Mouse (Mus musculus) ovary, postnatal 10 days (tissue): ENCODE measurements around the gene Capns1.
A peak's percentile ranks its signal among the peaks of the same experiment; 100 is the strongest.
"Not testable (repeated sequence)": the region's sequence is repeated elsewhere in the genome, so short reads cannot be mapped to it uniquely, and the experiment has no call there.

ENCODE experiments used
- DNase-seq: peaks from one replicate; pipeline ENCODE4 v3.0.0; 2022; ENCODE audit warnings: low spot score

Gene Capns1

DNA sequence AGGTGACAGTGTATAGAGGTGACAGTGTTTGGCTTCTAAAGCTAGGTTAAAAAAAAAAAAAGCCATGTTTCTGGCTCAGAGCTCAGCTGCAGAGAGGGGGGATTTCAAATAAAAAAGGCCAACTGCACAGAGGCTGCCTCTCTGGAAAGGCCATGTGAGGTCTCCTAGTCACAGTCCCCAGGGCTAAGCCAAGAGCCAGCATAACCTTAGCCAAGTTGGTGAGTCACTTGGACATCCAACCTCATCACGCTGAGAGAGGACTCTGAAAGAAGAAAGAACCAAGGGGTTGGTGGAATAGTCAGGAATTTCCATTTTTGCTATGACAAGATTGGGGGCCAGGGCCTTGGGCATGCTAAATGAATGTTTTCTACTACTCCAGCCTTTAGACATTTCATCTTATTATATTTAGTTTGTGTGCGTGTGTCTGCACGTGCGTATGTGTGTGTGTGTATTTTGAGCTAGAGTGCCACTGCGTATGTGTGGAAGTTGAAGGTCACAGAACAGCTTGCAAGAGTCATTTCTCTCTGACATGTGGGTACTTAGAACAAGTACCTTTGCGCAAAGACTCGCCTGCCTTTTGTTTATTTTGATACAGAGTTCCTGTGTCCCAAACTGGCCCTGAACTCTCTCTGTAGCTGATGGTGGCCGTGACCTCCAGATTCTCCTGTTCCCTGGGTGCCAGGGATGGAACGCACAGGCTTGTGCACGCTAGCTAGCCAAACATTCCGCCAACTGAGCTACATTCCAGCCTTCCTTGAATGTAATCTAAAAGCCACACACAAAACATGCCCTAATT, 4.5 kb upstream of the Capns1 start:
- no peak for DNase-seq

DNA sequence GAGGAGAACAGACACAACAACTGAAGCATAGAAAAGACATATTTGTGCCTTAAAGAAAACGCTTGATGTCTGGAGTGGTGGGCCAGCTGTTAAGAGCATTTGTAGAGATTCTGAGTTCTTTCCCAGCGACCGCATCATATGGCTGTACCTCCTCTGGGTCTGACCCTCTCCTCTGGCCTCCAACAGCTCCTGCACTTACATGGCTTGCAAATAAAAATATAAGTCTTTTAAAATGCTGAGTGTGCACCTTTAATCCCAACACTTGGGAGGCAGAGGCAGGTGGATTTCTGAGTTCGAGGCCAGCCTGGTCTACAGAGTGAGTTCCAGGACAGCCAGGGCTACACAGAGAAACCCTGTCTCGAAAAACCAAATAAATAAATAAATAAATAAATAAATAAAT, 2.0 kb upstream of the Capns1 start:
- not testable (repeated sequence) for DNase-seq

DNA sequence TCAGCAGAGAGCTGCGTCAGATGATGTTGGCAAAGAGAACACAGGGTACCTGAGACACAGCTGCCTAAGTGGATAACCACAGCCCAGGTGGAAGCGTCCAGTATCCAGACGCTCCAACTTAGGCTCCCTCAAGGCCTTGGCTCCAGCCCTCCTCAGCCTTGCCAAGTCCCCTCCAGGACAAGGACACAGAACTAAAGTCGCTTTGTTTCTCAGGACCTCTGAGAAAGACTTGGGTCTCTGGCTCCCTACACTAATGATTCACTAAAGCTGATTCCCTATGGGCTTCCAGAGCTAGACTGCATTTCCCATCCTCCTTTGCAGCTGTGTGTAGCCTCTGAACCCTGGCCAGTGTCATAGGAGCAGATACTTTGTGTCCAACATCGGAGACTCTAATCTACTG, 1.6 kb upstream of the Capns1 start:
- no peak for DNase-seq

DNA sequence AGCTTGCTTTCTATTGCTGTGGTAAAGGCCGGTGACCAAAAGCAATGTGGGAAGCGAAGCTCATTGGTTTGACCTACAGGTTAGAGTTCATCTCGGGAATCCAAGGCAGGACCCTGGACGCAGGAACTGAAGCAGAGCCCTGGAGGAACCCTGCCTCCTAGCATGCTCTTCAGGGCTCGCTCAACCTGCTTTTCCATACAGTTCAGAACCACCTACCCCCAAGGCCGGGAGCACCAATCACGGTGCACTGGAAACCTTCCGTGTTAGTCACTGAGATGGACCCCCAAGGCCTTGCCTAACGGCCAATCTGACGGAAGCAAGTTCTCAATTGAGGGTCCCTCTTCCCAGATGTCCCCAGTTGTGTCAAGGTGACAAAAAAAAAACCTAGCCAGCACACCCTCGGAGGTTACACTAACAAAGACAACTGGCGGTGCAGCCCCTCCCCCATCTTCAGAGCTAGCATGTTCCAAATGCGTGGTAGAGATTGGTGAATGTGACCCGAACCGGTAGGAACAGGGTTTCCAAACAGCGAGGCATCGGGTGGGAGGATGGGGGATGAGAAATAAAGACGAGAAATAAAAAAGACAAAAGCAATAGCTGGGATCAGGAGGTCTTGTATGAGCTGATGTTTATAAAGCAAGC, 1.0 kb upstream of the Capns1 start:
- no peak for DNase-seq

DNA sequence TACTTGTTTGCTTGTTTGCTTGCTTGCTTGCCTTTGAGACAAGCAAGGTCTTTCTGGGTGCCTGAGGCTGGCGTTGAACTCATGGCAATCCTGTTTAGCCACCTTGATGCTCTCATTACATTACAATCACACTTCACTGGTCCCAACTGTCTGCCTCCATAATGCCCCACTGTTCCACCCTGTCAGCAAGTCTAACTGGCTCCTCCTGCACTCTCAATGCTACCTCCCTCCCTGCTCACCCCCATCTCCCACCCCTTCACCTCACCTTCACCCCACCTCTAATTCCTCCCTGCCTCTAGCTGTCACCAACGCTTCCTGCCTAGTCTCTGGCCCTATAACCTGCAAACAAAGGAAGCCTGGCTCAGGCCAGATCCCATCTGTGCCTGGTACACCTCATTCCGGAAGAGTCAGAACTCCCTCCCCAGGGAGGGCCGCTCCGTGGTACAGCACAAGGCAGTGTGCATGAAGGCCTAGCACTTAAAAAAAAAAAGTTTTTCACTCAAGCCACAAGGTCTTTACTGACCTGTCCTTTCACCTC, 950 bp downstream of the Capns1 start:
- DNase-seq, result no peak

DNA sequence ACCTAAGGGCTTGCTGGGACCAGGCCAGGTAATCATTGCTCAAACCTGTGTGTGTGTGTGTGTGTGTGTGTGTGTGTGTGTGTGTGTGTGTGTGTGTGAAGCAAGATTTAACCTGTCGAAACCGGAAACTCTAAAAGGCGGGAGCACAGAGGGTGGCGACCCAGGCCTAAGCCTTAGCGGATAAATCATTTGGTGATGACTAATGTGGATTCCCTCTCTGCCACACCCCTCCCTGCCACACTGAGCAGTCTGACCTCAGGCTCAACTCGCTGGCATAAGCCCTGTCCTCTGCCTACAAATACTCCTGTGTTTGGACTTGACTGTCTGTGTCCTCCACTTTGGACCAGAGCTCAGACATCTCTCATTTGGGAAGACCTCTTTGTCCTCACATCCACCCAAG, 2.4 kb downstream of the Capns1 start:
- DNase-seq, result no peak

DNA sequence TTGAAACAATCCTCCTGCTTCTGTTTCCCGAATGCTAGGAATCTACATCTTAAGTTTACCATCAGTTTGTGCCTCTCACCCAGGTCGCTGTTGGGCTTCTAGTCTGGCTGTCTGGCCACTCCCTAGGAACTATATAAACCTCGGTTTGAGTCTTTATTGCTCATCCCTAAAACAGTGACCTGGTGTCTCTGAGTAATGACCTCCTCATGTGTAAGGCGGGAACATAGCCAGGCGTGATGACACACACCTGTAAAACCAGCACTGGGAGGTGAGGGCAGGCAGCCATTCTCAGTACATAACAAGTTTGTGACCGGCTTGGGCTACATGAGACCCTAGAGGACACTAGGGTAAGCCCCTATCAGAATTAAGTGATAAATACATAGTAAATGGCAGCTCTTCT, 3.1 kb downstream of the Capns1 start:
- DNase-seq, result no peak

DNA sequence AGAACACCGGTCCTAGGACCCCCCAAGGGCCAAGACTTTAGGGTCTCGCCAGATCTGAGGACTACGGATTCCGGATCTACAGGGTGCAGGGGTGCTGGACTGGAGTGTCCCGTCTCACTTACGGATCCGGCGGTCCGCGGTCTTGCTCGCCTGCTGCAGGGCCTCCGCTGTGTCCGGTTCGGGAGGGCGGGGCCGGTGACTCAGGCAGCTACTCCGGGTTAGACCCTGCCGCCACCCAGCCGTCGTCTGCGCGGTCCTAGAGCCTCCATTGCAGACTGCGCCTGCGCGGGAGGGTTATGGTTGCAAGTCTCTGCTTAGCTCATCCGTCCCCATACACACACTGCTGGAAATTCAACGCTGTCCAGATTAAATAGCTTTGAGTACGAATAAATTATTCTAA, 3.7 kb downstream of the Capns1 start:
- DNase-seq, result peak; percentile 80

DNA sequence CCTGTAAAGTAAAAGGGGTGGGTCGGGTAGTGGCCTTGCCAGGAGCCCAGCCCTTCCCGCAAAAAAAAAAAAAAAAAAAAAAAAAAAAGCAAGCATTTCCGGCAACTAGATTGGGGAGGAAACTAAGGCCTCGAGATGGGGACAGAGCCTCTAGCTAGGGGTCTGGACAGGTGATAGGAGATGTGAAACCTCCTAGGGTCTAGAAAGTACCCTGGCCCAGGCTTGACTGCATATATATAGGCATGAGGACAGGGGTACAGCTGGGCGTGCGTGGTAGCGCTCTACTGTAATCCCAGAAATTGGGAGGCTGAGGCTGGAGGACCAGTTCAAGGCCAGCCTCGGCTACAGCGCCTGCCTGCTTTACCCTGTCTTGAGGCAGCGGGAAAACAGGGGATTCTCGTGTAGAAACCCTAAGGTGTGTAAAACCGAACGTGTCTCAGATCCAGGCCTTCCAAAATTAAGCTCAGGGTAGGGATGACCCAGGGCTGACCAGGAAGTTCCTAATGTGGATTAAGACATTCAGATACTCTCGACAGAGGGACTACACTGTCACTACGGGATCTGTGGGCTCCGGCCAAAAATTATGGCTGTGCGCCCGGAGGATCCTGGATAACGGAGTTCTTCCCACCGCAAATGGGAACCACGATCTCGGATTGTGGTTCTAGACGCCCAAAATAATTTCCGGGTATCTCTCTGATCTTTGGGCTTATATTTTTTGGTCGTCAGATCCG, 4.3 kb downstream of the Capns1 start:
- DNase-seq, result peak; percentile 31

DNA sequence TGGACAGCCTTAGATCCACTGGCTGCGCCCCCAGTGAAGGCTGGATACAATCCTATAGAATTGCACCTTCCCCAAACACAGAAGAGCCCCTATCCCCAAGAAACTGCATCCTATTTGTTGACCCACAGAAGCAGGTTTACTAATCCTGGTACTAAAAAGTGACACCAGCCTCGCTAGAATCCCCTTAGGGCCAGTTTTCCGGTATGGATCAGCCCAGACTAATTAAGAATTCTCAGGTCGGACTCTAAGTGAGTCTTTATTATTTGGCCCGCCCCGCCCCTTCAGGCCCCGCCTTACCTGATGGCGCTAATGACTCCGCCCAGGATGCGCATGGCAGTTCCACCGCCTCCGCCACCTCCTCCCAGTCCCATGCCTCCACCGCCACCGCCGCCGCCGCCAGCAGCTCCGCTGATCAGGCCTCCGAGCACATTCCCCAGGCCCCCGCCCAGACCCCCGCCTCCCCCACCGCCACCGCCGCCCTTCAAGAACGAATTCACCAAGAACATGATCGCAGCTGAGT, 5.0 kb downstream of the Capns1 start:
- peak; percentile 52 for DNase-seq

DNA sequence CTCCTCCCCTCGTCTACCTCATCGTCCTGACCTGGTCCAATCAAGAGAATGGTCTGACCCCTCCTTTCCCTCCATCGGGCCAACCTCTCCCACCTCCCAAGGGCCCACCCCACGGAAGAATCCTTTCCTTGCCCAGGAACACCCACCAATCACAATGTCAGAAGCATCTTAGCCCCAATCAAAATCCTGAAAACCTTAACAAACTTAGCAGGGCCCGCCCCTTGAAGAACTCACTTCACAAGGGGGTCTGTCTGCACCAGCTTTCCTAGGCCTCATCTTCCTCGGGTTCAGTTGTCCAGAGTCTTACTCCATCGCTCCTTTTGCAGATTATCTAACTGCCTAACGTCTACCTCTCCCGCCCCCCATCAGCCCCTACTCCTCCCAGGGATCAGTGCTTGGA, 5.6 kb downstream of the Capns1 start:
- DNase-seq, result no peak

DNA sequence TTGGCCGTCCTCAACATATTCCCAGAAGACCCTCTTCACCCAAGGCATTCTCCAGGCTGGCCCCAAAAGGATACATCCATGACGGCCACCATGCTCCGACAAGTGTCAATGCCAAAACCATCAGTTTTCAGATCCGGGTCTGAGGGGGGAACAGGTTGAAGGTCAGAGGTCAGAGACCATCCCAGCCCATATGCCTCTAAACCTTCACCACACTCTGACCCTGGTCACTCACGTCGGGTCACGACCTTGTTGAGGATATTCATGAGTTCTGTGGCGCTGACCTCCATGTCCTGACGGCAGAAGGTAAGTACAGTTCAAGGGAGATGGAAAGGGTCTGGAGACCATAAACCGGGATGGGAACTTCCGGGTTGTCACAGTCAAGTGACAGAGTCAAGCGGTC, 6.5 kb downstream of the Capns1 start:
- DNase-seq, result no peak

DNA sequence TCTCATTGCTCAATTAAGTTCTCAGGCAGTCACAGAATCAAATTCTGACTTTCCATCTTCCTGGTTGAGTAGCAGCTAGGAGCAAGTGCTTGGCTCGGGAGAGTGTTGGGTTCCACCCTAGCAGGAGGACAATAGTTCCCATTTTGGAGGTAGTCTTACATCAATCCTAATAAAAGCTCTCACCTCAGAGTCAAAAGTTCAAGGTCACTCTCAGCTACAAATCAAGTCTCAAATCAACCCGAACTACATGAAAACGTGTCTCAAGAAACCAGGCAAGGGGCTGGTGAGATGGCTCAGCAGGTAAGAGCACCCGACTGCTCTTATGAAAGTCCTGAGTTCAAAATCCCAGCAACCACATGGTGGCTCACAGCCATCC, 9.5 kb downstream of the Capns1 start:
- no peak for DNase-seq

DNA sequence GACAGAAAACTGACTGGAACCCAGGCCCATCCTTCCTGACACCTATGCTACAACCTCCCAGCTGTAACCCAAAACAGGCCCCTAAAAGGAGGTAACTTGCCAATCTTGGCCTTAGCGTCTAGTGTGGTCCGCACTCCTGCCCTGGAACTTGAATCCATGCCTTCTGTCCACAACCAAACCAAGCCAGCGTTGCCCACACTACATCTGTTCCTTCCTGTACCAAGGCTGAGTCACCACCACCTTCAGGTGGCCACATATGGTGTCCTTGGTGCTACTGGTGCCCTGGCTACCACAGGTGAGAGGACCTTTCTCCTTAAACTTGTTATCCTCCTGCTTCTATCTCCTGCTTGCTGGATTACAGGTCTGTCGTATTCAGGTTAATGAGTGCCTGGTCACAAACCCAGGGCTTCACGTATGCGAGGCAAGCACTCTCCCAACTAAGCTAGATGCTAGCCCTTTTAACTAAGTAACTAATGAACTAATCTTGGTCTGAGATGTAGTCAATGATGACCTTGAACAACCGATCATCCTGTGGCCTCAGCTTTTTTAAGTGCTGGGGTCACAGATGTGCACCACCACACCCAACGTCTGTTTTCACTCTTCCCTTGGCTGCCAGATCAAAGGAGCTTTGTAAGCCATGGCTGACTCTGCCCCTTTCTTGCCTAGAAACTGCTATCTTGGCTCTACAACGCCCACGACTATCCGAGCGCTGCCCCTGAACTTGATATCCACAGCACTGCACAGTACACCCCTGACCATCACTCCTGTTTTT, 10.1 kb downstream of the Capns1 start:
- no peak for DNase-seq

DNA sequence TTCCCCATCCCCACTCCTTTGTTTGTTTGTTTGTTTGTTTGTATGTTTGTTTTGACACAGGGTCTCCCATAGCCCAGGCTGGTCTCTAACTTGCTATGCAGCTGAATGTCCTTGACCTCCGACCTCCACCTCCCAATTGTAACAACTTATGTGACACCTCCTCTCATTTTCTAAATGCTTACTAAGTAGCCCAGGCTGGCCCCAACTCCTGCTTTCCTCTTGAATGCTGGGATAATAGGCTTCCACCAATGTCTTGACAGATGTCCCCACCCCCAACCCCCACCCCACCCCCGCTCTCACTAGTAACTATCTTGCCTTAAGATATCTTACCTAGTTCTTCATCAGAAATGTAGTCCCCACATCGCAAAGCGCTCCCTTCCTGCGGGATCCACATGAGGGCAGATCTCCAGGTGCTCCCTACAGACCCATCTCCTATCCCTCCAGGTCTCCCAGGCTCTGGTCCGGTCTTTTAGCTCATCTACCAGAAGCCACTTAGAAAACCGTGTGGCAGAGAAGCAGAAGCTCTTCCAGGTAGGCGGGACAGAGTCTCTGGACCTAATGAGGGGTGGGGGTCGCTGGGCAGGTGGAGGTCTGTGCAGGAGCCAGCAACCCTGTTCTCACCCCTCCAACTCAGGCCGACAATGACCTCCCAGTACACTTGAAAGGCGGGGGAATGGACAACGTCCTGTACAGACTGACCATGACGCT, 13.8 kb downstream of the Capns1 start:
- no peak for DNase-seq

DNA sequence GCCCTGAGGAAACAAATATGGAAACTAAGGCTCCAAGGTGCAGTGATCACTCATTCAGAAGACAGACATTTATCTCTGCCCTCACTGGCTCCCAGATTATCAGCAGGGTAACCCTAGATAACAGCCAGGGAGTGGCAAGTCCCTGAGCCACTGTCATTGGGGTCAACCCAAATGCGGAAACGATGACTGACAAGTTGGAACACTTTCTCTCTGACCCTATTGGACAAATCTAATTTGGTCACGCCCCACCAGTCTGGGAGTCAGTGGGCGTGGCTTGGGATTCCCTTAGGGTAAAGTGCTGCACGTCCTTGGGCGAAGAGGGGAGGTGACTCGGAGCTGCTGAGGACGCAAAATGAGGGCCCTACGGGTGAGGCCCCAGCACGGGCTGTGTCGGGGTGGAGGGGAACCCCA, 14.7 kb downstream of the Capns1 start, which contains the start of gene Cox7a1:
Cox7a1 (plus strand) TSS at position 266 of the 411 bp plus-strand sequence.
- peak; percentile 46 for DNase-seq

DNA sequence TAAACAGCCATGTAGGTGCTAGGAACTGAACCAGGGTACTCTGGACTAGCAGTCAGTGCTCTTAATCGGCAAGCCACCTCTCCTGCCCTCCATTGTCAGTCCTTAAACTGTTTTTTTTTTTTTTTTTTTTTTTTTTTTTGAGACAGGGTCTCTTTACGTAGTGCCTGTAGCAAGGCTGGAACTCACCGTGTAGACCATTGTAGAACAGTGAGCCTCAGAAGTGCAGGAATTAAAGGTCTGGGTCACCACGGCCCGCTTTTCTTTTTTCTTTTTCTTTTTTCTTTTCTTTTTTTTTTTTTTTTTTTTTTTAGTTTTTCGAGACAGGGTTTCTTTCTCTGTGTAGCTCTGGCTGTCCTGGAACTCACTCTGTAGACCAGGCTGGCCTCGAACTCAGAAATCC, 15.4 kb downstream of the Capns1 start:
- DNase-seq, result not testable (repeated sequence)

DNA sequence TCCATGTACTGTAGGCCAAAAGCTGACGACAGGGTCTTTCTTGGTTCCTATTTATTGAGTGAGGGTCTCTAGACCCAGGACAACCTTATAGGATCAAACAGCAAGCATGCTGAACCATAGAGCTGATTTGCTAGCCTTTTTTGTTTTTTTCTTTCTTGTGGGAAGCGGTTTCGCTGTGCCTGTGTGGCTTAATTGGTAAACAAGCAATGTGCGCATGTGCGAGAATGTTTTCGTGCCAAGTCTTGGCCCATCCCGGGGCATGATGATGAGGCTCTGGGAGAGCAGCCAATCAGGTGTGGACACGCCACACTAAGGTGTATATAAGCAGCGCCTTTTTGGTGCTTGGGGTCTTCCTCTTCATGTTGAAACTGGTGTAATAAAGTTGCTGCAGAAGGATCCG, 16.7 kb downstream of the Capns1 start:
- DNase-seq, result not testable (repeated sequence)

DNA sequence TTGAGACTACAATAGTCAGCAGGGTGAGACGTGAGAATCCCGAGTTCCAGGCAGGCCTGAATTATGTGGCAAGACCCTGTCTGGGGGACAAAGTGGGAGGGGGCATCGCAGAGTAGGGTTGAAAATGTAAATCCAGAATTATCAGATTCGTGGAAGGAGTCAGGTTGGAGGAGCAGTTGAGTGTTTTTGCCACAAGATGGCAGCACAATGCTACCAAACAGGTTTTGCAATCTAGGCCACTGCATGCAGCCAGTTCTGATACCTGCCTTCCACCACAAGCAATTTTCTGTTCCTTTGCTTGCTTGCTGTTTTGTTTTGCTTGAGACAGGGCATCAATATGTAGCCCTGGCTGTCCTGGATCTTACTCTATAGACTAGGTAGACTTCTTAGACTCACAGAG, 17.3 kb downstream of the Capns1 start:
- peak; percentile 39 for DNase-seq

DNA sequence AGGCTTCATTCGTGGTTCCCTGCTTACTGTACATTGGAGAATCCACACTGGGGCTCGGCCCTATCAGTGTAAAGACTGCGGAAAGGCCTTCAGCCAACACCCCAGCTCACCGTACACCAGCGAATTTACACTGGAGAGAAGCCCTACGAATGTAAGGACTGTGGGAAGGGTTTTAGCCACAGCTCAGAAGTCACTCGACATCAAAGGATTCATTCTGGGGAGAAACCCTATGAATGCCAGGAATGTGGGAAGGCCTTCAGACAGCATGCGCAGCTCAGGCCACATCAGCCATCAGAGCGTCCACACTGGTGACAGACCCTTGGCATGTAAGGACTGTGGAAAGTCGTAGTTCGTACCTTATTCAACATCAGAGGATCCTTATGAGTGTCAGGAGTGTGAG, 20.4 kb downstream of the Capns1 start:
- DNase-seq, result no peak

DNA sequence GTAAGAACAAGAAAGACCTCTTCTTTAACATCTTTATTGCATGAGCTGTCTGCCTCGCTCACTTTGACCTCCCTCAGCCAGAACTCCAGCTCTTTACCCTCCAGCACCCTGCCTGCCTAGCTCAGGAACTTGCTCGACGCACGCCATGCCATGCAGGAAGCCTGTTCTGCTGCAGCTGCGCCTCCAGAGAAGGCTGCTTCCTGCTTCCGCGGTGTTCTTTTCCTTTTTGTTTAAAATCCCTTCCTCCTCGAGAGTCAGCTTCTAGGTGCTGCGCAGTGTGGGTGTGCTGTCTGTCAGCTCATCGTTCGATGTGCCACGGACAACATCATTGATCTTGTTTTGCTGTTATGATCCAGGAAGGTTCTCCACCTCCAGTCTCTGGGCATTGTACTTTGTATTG, 22.1 kb downstream of the Capns1 start:
- DNase-seq, result no peak
